Comparison of ENCODE assay signal across 32 mouse cellular contexts in the genomic region with DNA sequence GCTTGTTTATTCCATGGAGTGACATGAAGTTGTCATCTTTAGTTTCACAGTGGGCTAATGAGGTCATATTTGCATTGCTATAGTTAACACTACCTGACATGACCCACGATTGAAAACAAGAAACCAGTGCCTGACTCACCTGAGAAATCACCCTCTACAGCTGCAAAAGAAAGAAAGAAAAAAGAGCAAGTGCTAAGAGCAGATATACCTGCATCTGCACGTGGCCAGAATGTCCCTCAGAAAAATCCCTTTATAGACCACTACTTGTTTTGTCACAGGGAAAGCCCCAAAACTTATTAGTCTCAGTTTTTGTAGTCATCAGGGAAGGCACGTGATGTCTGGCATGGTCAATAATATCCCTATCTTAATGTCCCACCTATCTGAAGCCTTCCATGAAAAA.
"Had no signal": no experiment of that assay in that cellular context is flagged by ENCODE, and none has a peak within 500 bp of the region (broad histone marks: within the 10 kb centered on the region; RNA-seq: fewer than 3 reads in every experiment).

No protein-coding gene starts in this region.

- H3K9ac ChIP-seq: limb, embryonic 12.5 days; limb, embryonic 13.5 days; limb, embryonic 15.5 days; liver, embryonic 12.5 days; liver, embryonic 13.5 days; liver, embryonic 14.5 days; liver, embryonic 15.5 days; liver, postnatal 0 days; lung, embryonic 14.5 days; lung, embryonic 15.5 days; midbrain, embryonic 12.5 days; midbrain, embryonic 13.5 days; midbrain, embryonic 15.5 days; neural tube, embryonic 12.5 days had no signal

- H3K4me1 ChIP-seq: limb, embryonic 10.5 days; limb, embryonic 15.5 days; liver, embryonic 12.5 days; liver, embryonic 13.5 days; liver, embryonic 15.5 days had no signal

- H3K36me3 ChIP-seq: liver, embryonic 12.5 days; liver, embryonic 13.5 days; liver, embryonic 15.5 days; lung, embryonic 15.5 days had no signal

- H3K4me2 ChIP-seq: limb, embryonic 12.5 days; limb, embryonic 13.5 days; limb, embryonic 15.5 days; liver, embryonic 11.5 days; liver, embryonic 12.5 days; liver, embryonic 13.5 days; liver, embryonic 15.5 days; lung, embryonic 14.5 days; lung, embryonic 15.5 days; midbrain, embryonic 11.5 days; midbrain, embryonic 12.5 days; midbrain, embryonic 15.5 days; neural tube, embryonic 12.5 days had no signal

- H3K27me3 ChIP-seq: limb, embryonic 12.5 days; limb, embryonic 13.5 days; limb, embryonic 15.5 days; liver, embryonic 12.5 days; liver, embryonic 13.5 days; liver, embryonic 15.5 days; lung, embryonic 15.5 days; megakaryocyte, embryonic 14.5 days; midbrain, embryonic 12.5 days; midbrain, embryonic 13.5 days; midbrain, embryonic 15.5 days; neural tube, embryonic 12.5 days had no signal

- H3K4me3 ChIP-seq: limb, embryonic 10.5 days; limb, embryonic 12.5 days; limb, embryonic 13.5 days; limb, embryonic 15.5 days; liver, embryonic 12.5 days; liver, embryonic 13.5 days; liver, embryonic 15.5 days; lung, embryonic 15.5 days; megakaryocyte, embryonic 14.5 days; midbrain, embryonic 10.5 days; midbrain, embryonic 12.5 days; midbrain, embryonic 13.5 days; midbrain, embryonic 15.5 days; myocyte; neural tube, embryonic 12.5 days had no signal

- H3K9me3 ChIP-seq: limb, embryonic 10.5 days; limb, embryonic 12.5 days; limb, embryonic 13.5 days; limb, embryonic 15.5 days; liver, embryonic 12.5 days; liver, embryonic 13.5 days; liver, embryonic 15.5 days; lung, embryonic 15.5 days; megakaryocyte, embryonic 14.5 days; midbrain, embryonic 10.5 days; midbrain, embryonic 12.5 days; midbrain, embryonic 13.5 days; midbrain, embryonic 15.5 days; neural tube, embryonic 12.5 days had no signal

- ATAC-seq: liver, embryonic 12.5 days; liver, postnatal 0 days; lung, postnatal 0 days; midbrain, embryonic 13.5 days; midbrain, embryonic 15.5 days; midbrain, embryonic 16.5 days had no signal

- H3K27ac ChIP-seq: limb, embryonic 10.5 days; limb, embryonic 12.5 days; limb, embryonic 13.5 days; limb, embryonic 15.5 days; liver, embryonic 12.5 days; liver, embryonic 13.5 days; liver, embryonic 14.5 days; liver, embryonic 15.5 days; lung, embryonic 15.5 days; macrophage; midbrain, embryonic 10.5 days; midbrain, embryonic 12.5 days; midbrain, embryonic 13.5 days; midbrain, embryonic 15.5 days; neural tube, embryonic 12.5 days had no signal

- DNase-seq: left cerebral cortex, postnatal 4 days; liver; liver, embryonic 13.5 days; liver, postnatal 0 days; lung, adult 18-20 months; lung, adult 2 months; lung, embryonic 14.5 days; lung, postnatal 10 days; lung, postnatal 14 days; lung, postnatal 36 days; lung, postnatal 4 days; midbrain, embryonic 14.5 days had no signal
